Mouse (Mus musculus) MEL (cell line): ENCODE results near the gene Olfr1084. TPM values are rescaled to one million over a fixed set of nuclear protein-coding genes. Genes with fewer than 3 reads are reported as not detected.
"Not testable (repeated sequence)": the region's sequence is repeated elsewhere in the genome, so short reads cannot be mapped to it uniquely, and the experiment has no call there.

Experiments used
- DNase-seq: peaks from one replicate; pipeline ENCODE4 v3.0.0; 2011; ENCODE audit warnings: low read depth, low spot score
- H3K27ac ChIP-seq: 2 replicates; pipeline ENCODE4 v1.5.1; 2012; ENCODE audit warnings: low read depth, mild to moderate bottlenecking, control low read depth, low read length, moderate library complexity; ENCODE audit not compliant: control insufficient read depth
- H3K27me3 ChIP-seq, 2 experiments: fragments of 150-350 bp in 1 of 2; sonication (generic) in 1 of 2; 2 replicates each; pipeline ENCODE4 v1.6.1; 2012; ENCODE audit warnings: low read length in 2 of 2, mild to moderate bottlenecking in 2 of 2, improper control_type of control experiment in 1 of 2, moderate library complexity in 1 of 2; ENCODE audit not compliant: insufficient read depth in 2 of 2, control insufficient read depth in 1 of 2
- H3K36me3 ChIP-seq, 2 experiments: 2 replicates each; pipeline ENCODE4 v1.6.1; 2012 to 2014; ENCODE audit warnings: low read length in 2 of 2, improper control_type of control experiment in 1 of 2, inconsistent platforms in 1 of 2, mild to moderate bottlenecking in 1 of 2; ENCODE audit not compliant: insufficient read depth in 2 of 2, control insufficient read depth in 1 of 2
- H3K4me1 ChIP-seq, 2 experiments: fragments of 150-350 bp in 1 of 2; sonication (generic) in 1 of 2; 2 replicates each; pipeline ENCODE4 v1.6.1; 2012; ENCODE audit warnings: low read length in 2 of 2, improper control_type of control experiment in 1 of 2, mild to moderate bottlenecking in 1 of 2; ENCODE audit not compliant: insufficient read depth in 2 of 2, control insufficient read depth in 1 of 2
- H3K4me3 ChIP-seq, 2 experiments: fragments of 150-350 bp in 1 of 2; sonication (generic) in 1 of 2; 2 replicates each; pipeline ENCODE4 v1.5.1; 2012; ENCODE audit warnings: low read depth in 2 of 2, low read length in 2 of 2, mild to moderate bottlenecking in 2 of 2, moderate library complexity in 2 of 2, control low read depth in 1 of 2, improper control_type of control experiment in 1 of 2; ENCODE audit not compliant: control insufficient read depth in 1 of 2, insufficient read depth in 1 of 2
- H3K79me2 ChIP-seq: 2 replicates; pipeline ENCODE4 v1.6.1; 2012; ENCODE audit warnings: mild to moderate bottlenecking, low read length, moderate library complexity; ENCODE audit not compliant: control insufficient read depth, poor library complexity, insufficient read depth
- H3K9ac ChIP-seq: 2 replicates; pipeline ENCODE4 v1.6.1; 2012; ENCODE audit warnings: low read depth, mild to moderate bottlenecking, control low read depth, low read length, moderate library complexity; ENCODE audit not compliant: control insufficient read depth, poor library complexity, severe bottlenecking
- H3K9me3 ChIP-seq: fragments of 150-350 bp; sonication (generic); replicated peaks from 2 replicates; pipeline ENCODE4 v1.6.1; 2012; ENCODE audit warnings: mild to moderate bottlenecking, low read length, improper control_type of control experiment, moderate library complexity; ENCODE audit not compliant: insufficient read depth
- polyA plus RNA-seq, 2 experiments: library from polyadenylated mRNA; stranded (reverse) in 1 of 2; unstranded in 1 of 2; fragments of >175 nt in 1 of 2; fragments of >200 nt in 1 of 2; gene quantifications; 2 replicates each; pipeline versions ENCODE4 v1.2.1 to v1.2.4; 2012; ENCODE audit warnings: low replicate concordance in 2 of 2, low read depth in 1 of 2; ENCODE audit not compliant: insufficient read length in 2 of 2, insufficient read depth in 1 of 2, missing spikeins in 1 of 2
- total RNA-seq: library from RNA; depleted of rRNA; stranded (reverse); fragments of 300-350 nt; gene quantifications from 2 replicates; pipeline ENCODE4 v1.2.3, GENCODE M21; 2012; rRNA removed

Gene Olfr1084
- total and polyA plus RNA-seq, 3 experiments = not detected

- H3K4me1 ChIP-seq, H3K27me3 ChIP-seq, H3K9me3 ChIP-seq, H3K79me2 ChIP-seq, H3K27ac ChIP-seq, H3K36me3 ChIP-seq, H3K9ac ChIP-seq, H3K4me3 ChIP-seq, DNase-seq: not testable (repeated sequence)
Measured at GRCm38 (mm10) chr2:86598866-86599265, 40.7 kb downstream of the Olfr1084 start, which contains the start of gene Olfr1082. TSS of gene Olfr1082 (minus strand) at chr2:86598966.

Other genes with a start within 250 kb of the Olfr1084 start
- not detected in 2 replicates for gene Olfr1061, start 225.7 kb downstream of the Olfr1084 start, total RNA-seq
- not detected for gene Olfr1061, start 225.7 kb downstream of the Olfr1084 start, polyA plus RNA-seq
- gene Olfr1062, start 213.0 kb downstream of the Olfr1084 start, total RNA-seq = not detected in 2 replicates
- gene Olfr1062, start 213.0 kb downstream of the Olfr1084 start, polyA plus RNA-seq = not detected
- not detected in 2 replicates for gene Olfr1065, start 189.1 kb downstream of the Olfr1084 start, total RNA-seq
- not detected for gene Olfr1065, start 189.1 kb downstream of the Olfr1084 start, polyA plus RNA-seq
- gene Olfr1066, start 183.5 kb downstream of the Olfr1084 start, total RNA-seq = not detected in 2 replicates
- gene Olfr1066, start 183.5 kb downstream of the Olfr1084 start, polyA plus RNA-seq = not detected
- gene Olfr228, start 152.3 kb downstream of the Olfr1084 start, total RNA-seq = not detected in 2 replicates
- gene Olfr228, start 152.3 kb downstream of the Olfr1084 start, polyA plus RNA-seq = not detected
- gene Olfr1076, start 131.3 kb downstream of the Olfr1084 start, total RNA-seq = not detected in 2 replicates
- not detected for gene Olfr1076, start 131.3 kb downstream of the Olfr1084 start, polyA plus RNA-seq
- not detected in 2 replicates for gene Olfr1079, start 97.2 kb downstream of the Olfr1084 start, total RNA-seq
- not detected for gene Olfr1079, start 97.2 kb downstream of the Olfr1084 start, polyA plus RNA-seq
- gene Olfr1080, start 81.5 kb downstream of the Olfr1084 start, total RNA-seq = not detected in 2 replicates
- not detected for gene Olfr1080, start 81.5 kb downstream of the Olfr1084 start, polyA plus RNA-seq
- not detected in 2 replicates for gene Olfr1082, start 40.8 kb downstream of the Olfr1084 start, total RNA-seq
- gene Olfr1082, start 40.8 kb downstream of the Olfr1084 start, polyA plus RNA-seq = not detected
- gene Olfr1085, start 22.3 kb upstream of the Olfr1084 start, total RNA-seq = not detected in 2 replicates
- gene Olfr1085, start 22.3 kb upstream of the Olfr1084 start, polyA plus RNA-seq = not detected
- not detected in 2 replicates for gene Olfr1086, start 40.4 kb upstream of the Olfr1084 start, total RNA-seq
- gene Olfr1086, start 40.4 kb upstream of the Olfr1084 start, polyA plus RNA-seq = not detected
- not detected in 2 replicates for gene Olfr1087, start 58.7 kb upstream of the Olfr1084 start, total RNA-seq
- not detected for gene Olfr1087, start 58.7 kb upstream of the Olfr1084 start, polyA plus RNA-seq
- gene Olfr1089, start 94.0 kb upstream of the Olfr1084 start, total RNA-seq = not detected in 2 replicates
- gene Olfr1089, start 94.0 kb upstream of the Olfr1084 start, polyA plus RNA-seq = not detected
- gene Olfr1090, start 119.3 kb upstream of the Olfr1084 start, total RNA-seq = not detected in 2 replicates
- gene Olfr1090, start 119.3 kb upstream of the Olfr1084 start, polyA plus RNA-seq = not detected
- not detected in 2 replicates for gene Olfr1093, start 142.8 kb upstream of the Olfr1084 start, total RNA-seq
- gene Olfr1093, start 142.8 kb upstream of the Olfr1084 start, polyA plus RNA-seq = not detected
- not detected in 2 replicates for gene Olfr141, start 170.3 kb upstream of the Olfr1084 start, total RNA-seq
- gene Olfr141, start 170.3 kb upstream of the Olfr1084 start, polyA plus RNA-seq = not detected
- gene Olfr1094, start 184.9 kb upstream of the Olfr1084 start, total RNA-seq = not detected in 2 replicates
- gene Olfr1094, start 184.9 kb upstream of the Olfr1084 start, polyA plus RNA-seq = not detected
- not detected in 2 replicates for gene Olfr1095, start 212.0 kb upstream of the Olfr1084 start, total RNA-seq
- gene Olfr1095, start 212.0 kb upstream of the Olfr1084 start, polyA plus RNA-seq = not detected
- gene Gm13723, start 235.1 kb upstream of the Olfr1084 start, total RNA-seq = not detected in 2 replicates
- not detected for gene Gm13723, start 235.1 kb upstream of the Olfr1084 start, polyA plus RNA-seq